Mouse (Mus musculus): ENCODE data around the gene Grhl1. TPM values are rescaled to one million over a fixed set of nuclear protein-coding genes. Genes with fewer than 3 reads are reported as not detected.

Gene Grhl1
- polyA plus RNA-seq, 1 experiment: not detected

DNA sequence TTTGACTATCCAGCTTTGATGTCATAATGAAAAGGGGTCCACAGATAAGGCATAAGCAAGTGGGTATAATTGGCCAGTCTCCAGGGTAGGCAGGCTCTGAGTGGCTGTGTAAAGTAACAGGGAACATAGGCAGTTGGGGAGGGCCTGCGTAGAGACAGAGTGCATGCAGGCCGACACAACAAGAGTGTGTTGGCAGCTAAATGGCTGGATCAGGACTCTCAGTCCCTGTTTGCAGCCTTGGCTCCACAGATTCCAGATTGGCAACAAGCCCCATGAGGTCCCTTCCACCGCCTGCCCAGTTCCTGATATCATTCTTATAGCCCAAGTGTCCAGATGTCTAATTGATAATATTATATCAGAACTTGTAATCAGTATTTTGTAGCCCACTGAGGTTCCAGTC is 11.6 kb downstream of the Grhl1 start:
- no peak for TF ChIP-seq POLR2A (IDR thresholded peaks at IDR 0.05; ENCODE audit: insufficient read depth, low read depth, low read length)
- TF ChIP-seq CTCF (IDR thresholded peaks at IDR 0.05; ENCODE audit: insufficient read depth, low read depth, low read length): no peak
- Histone ChIP-seq H3K4me3 (ENCODE audit: insufficient read depth, low read depth, low read length) (no peak overlapping the region), H3K27ac (ENCODE audit: insufficient read depth, low read depth, low read length) (no peak overlapping the region), H3K4me1 (ENCODE audit: control insufficient read depth, insufficient read depth, low read length) (peaks cover 17% of the 10 kb centered on the region)
- 65% methylated on average over 3 of the region's 3 CpGs for WGBS

DNA sequence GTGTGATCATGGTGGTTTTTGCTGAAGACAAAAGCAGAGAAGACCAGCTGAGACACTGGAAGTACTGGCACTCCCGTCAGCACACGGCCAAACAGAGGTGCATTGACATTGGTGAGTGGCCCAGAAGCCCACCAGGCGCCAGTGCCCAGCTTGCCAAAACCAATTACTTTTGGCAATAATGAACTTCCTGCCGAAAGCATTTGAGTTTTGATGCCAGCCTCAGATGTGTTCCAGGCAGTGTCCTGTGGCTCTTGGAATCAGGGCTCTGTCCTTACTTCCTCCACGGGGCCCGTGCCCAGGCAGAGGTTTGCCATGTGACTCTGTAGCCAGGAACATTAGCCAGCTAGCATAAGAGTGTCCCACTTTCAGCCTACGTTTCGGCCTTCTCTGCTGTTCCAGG is 12.8 kb downstream of the Grhl1 start:
- TF ChIP-seq CTCF (IDR thresholded peaks at IDR 0.05; ENCODE audit: insufficient read depth, low read depth, low read length): no peak
- TF ChIP-seq POLR2A (IDR thresholded peaks at IDR 0.05; ENCODE audit: insufficient read depth, low read depth, low read length): no peak
- H3K4me3 ChIP-seq (ENCODE audit: insufficient read depth, low read depth, low read length): no peak overlapping the region
- 61% methylated on average over 8 of the region's 8 CpGs for WGBS
- no peak overlapping the region for H3K27ac ChIP-seq (ENCODE audit: insufficient read depth, low read depth, low read length)
- H3K4me1 ChIP-seq (ENCODE audit: control insufficient read depth, insufficient read depth, low read length): peaks cover 22% of the 10 kb centered on the region

DNA sequence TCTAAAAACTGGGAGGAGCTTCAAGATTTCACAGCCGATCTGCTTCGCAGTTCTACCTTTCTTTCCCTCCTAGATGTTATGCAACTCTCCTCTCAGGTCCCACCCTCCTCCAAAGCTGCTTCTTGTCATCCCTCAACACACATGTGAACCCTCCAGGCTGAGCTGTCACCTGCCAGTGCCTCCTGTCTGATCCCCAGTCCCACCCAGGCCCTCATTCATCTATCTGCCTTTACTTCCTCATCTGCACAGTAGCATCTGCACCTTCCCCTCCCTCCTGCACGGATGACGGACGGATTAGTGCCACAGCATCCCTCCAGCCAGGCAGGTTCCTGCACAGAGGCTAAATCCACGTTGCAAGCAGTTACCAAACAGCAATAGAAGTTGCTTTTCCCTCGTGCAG is 14.1 kb downstream of the Grhl1 start:
- no peak for TF ChIP-seq POLR2A (IDR thresholded peaks at IDR 0.05; ENCODE audit: insufficient read depth, low read depth, low read length)
- no peak for TF ChIP-seq CTCF (IDR thresholded peaks at IDR 0.05; ENCODE audit: insufficient read depth, low read depth, low read length)
- Histone ChIP-seq H3K4me3 (ENCODE audit: insufficient read depth, low read depth, low read length) (no peak overlapping the region), H3K4me1 (ENCODE audit: control insufficient read depth, insufficient read depth, low read length) (peaks cover 25% of the 10 kb centered on the region), H3K27ac (ENCODE audit: insufficient read depth, low read depth, low read length) (no peak overlapping the region)
- WGBS: 84% methylated on average over 7 of the region's 7 CpGs

DNA sequence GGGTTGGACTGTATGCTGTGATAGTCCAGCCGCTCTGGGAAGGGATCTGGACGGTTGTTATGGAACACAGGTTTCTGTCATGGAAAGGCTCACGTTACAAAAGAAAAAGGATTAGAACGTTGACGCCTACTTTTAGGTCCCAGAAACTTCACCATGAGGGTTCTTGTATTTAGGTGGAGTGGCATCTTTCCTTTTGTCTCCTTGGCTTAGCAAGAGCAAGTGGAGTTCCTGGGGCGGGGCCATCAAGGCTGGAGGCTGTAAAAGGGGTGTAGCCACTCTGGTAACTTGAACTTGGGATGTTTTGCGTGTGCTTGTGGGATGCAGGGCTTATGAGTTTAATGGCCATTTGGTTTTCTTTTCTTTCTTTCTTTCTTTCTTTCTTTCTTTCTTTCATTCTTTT is 18.3 kb downstream of the Grhl1 start:
- WGBS: 91% methylated on average over 7 of the region's 7 CpGs
- peaks cover 30% of the 10 kb centered on the region for H3K4me1 ChIP-seq (ENCODE audit: control insufficient read depth, insufficient read depth, low read length)
- no peak overlapping the region for H3K4me3 ChIP-seq (ENCODE audit: insufficient read depth, low read depth, low read length)
- no peak overlapping the region for H3K27ac ChIP-seq (ENCODE audit: insufficient read depth, low read depth, low read length)
- TF ChIP-seq POLR2A (IDR thresholded peaks at IDR 0.05; ENCODE audit: insufficient read depth, low read depth, low read length) (no peak), CTCF (IDR thresholded peaks at IDR 0.05; ENCODE audit: insufficient read depth, low read depth, low read length) (no peak)

DNA sequence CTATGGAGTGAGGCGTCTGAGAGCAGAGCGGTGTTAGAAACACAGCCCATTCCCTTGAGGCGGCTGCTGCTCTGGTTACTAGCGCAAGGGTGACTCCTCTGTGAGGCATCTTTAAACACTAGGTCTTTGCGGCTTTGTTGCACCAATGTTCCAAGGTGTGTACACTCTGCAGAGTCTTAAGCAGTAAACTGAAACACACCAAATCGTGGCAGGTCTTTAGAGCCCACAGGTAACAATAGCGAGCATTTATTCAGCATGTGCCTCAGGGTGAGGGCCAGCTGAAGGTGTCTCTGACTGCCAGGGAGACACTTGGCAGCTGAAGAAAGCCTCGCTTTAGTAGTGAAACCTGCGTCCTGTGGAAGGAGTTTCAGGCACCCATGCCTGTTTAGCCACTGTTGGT is 20.0 kb downstream of the Grhl1 start:
- no peak overlapping the region for H3K27ac ChIP-seq (ENCODE audit: insufficient read depth, low read depth, low read length)
- 82% methylated on average over 9 of the region's 9 CpGs for WGBS
- H3K4me1 ChIP-seq (ENCODE audit: control insufficient read depth, insufficient read depth, low read length): peaks cover 30% of the 10 kb centered on the region
- TF ChIP-seq CTCF (IDR thresholded peaks at IDR 0.05; ENCODE audit: insufficient read depth, low read depth, low read length) (no peak), POLR2A (IDR thresholded peaks at IDR 0.05; ENCODE audit: insufficient read depth, low read depth, low read length) (no peak)
- no peak overlapping the region for H3K4me3 ChIP-seq (ENCODE audit: insufficient read depth, low read depth, low read length)

DNA sequence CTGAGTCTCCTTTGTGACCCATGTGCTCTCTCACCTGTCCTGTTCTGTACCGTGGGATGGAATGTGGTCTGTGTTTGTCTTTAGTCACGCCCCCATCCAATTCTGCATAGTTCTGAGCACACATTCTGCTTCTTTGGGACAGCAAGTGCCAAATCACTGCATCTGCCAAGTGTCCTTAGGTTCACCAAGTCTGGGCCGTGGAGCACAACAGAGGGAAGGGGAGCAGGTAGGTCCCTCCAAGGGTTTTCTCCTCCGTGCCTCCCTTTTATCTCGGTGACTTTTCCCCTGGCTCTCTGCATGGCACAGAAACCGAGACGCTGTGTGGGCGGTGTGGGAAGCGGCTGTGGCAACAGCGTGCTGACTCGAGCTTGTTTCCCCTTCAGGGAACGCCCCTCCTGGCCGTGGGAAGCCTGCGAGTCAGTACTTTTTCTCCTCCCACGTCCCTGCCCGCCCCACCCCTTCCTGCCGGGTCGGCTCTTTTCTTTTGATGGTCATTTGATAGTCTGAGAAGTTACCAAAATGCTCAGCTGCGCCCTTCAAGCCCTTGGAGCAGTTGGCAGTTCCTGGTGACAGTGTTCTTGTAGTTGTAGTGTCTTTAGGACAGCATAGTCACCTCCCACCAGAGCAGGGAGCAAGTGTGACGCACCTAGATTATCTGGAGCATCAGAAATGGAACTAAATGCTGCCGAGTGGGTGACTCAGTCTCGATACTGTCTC is 21.0 kb downstream of the Grhl1 start:
- WGBS: 9% methylated on average over 22 of the region's 22 CpGs
- H3K27ac ChIP-seq (ENCODE audit: insufficient read depth, low read depth, low read length): peak overlapping the region; percentile 10; the same call in 1 of the 2 replicates

DNA sequence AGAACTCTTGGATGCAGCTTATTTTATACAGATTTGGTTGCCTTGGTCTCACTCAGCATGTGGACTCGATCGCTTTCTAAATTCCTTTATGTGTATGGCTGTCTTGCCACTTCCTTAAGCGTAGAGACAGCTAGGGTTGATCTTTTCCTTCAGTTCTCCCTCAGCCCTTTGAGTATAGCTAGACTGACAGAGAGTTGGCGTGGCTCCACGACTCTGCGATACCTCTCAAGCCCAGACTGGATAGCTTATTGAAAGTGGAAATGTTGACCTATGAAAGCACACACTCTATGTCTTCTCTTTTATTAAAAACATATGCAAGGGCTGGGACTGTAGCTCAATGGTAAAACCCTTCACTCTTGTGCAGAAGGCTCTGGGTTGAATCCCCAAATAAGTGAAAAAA is 25.3 kb downstream of the Grhl1 start:
- no peak overlapping the region for H3K4me3 ChIP-seq (ENCODE audit: insufficient read depth, low read depth, low read length)
- no peak overlapping the region for H3K27ac ChIP-seq (ENCODE audit: insufficient read depth, low read depth, low read length)
- TF ChIP-seq POLR2A (IDR thresholded peaks at IDR 0.05; ENCODE audit: insufficient read depth, low read depth, low read length) (no peak), CTCF (IDR thresholded peaks at IDR 0.05; ENCODE audit: insufficient read depth, low read depth, low read length) (no peak)
- 85% methylated on average over 6 of the region's 6 CpGs for WGBS
- peaks cover 10% of the 10 kb centered on the region for H3K4me1 ChIP-seq (ENCODE audit: control insufficient read depth, insufficient read depth, low read length)

More for the DNA sequence above, 21.0 kb downstream of the Grhl1 start:
- no peak for TF ChIP-seq POLR2A (IDR thresholded peaks at IDR 0.05; ENCODE audit: insufficient read depth, low read depth, low read length)
- TF ChIP-seq CTCF (IDR thresholded peaks at IDR 0.05; ENCODE audit: insufficient read depth, low read depth, low read length): no peak
- peaks cover 26% of the 10 kb centered on the region for H3K4me1 ChIP-seq (ENCODE audit: control insufficient read depth, insufficient read depth, low read length)
- peak overlapping the region; percentile 28 for H3K4me3 ChIP-seq (ENCODE audit: insufficient read depth, low read depth, low read length)

DNA sequence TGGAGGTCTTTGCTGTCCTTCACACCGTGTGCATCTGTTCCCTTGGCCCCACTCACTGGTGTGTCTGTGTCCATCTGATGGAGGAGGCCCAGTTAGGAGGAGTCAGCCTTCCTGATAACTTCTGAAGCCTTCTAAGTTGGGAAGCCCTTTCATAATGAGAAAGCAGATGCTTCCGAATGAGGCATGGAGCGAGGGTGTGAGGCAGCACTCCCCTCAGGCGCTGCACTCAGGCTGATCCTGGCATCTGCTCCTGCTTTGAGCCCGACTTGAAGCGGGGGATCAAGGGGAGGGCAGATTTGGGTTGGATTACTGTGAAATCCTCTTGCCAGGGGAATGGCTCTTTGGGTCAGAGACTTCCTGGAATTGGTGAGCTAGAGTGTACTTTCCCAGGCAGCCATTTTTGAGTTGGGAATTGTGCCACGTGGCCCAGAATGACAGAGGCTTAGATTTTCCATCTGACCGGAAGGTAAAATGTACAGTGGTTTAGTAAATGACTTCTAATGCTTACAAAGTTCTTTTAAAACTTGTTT is 27.3 kb downstream of the Grhl1 start:
- no peak overlapping the region for H3K4me3 ChIP-seq (ENCODE audit: insufficient read depth, low read depth, low read length)
- 58% methylated on average over 8 of the region's 8 CpGs for WGBS
- no peak overlapping the region for H3K27ac ChIP-seq (ENCODE audit: insufficient read depth, low read depth, low read length)
- TF ChIP-seq CTCF (IDR thresholded peaks at IDR 0.05; ENCODE audit: insufficient read depth, low read depth, low read length): no peak
- TF ChIP-seq POLR2A (IDR thresholded peaks at IDR 0.05; ENCODE audit: insufficient read depth, low read depth, low read length): no peak
- no peaks in the 10 kb centered on the region; the same call in 1 of the 2 replicates for H3K4me1 ChIP-seq (ENCODE audit: control insufficient read depth, insufficient read depth, low read length)

DNA sequence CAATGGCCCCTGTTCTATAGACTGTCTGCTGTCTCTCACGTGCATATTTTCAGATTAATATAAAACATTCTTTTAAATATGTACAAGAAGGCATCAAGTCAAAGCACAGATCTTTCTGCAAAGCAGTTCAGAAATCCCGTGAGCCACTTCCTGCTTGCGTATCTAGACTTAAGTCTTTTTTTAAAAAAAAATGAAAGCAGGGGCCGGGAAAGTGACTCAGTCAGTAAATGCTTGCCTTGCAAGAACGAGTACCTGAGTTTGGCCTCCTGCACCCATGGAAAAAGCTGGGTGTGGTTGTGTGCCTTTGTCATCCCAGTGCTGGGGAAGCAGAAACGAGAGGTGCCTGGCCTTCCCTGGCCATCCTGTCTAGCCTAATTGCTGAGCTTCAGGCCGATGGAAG is 28.0 kb downstream of the Grhl1 start:
- TF ChIP-seq POLR2A (IDR thresholded peaks at IDR 0.05; ENCODE audit: insufficient read depth, low read depth, low read length): no peak
- no peak for TF ChIP-seq CTCF (IDR thresholded peaks at IDR 0.05; ENCODE audit: insufficient read depth, low read depth, low read length)
- 88% methylated on average over 7 of the region's 7 CpGs for WGBS
- Histone ChIP-seq H3K27ac (ENCODE audit: insufficient read depth, low read depth, low read length) (no peak overlapping the region), H3K4me3 (ENCODE audit: insufficient read depth, low read depth, low read length) (no peak overlapping the region), H3K4me1 (ENCODE audit: control insufficient read depth, insufficient read depth, low read length) (no peaks in the 10 kb centered on the region; the same call in 1 of the 2 replicates)

Measured in olfactory bulb, adult 2 months (tissue).